9 mouse cellular contexts compared by ENCODE assay signal in genomic region chr7:29441793-29442192, GRCm38 (mm10).
DNase-seq lines count a peak whose midpoint lies in the region; ATAC-seq lines count a peak whose summit lies in the region.
"Had no signal": no experiment of that assay in that cellular context is flagged by ENCODE, and none has a peak within 500 bp of the region (broad histone marks: within the 10 kb centered on the region; RNA-seq: fewer than 3 reads in every experiment).

No protein-coding gene starts in this region.

- DNase-seq in gastrocnemius, postnatal 14 days = peak; percentile 56
- no peak for DNase-seq in gastrocnemius, postnatal 10 days
- DNase-seq in Muller cell, postnatal 12 days (ENCODE audit: inconsistent ontology term) = peak; percentile 64
- peak; percentile 43 to 48 for DNase-seq in heart, adult 9 months (ENCODE audit: low spot score in 2 of 2)
- no peak for DNase-seq in embryo, embryonic 10.5 days (ENCODE audit: low spot score)
- DNase-seq in cerebellum, postnatal 14 days = no peak
- DNase-seq: embryo, embryonic 11 days had no signal

- ATAC-seq in megakaryocyte, adult 5-6 weeks (ENCODE audit: poor library complexity, severe bottlenecking) = peak; percentile 35
- no peak for ATAC-seq in intestine, embryonic 16.5 days

- no peaks in the 10 kb centered on the region for H3K27me3 ChIP-seq in intestine, embryonic 16.5 days (replicated peaks; ENCODE audit: control insufficient read depth, insufficient read depth, low read length)

- no peak overlapping the region for H3K4me3 ChIP-seq in intestine, embryonic 16.5 days (ENCODE audit: low read length)

- no peak overlapping the region; the same call in 1 of the 2 replicates for H3K27ac ChIP-seq in intestine, embryonic 16.5 days (ENCODE audit: low read length)

- 65% methylated on average over 9 of the region's 9 CpGs for WGBS in intestine, embryonic 16.5 days

- no peak overlapping the region for H3K4me2 ChIP-seq in intestine, embryonic 16.5 days (ENCODE audit: low read depth, low read length)

- H3K4me1 ChIP-seq in intestine, embryonic 16.5 days (ENCODE audit: control insufficient read depth, insufficient read depth, low read length) = peaks cover 46% of the 10 kb centered on the region

- H3K9ac ChIP-seq in intestine, embryonic 16.5 days (ENCODE audit: low read depth, low read length) = no peak overlapping the region

- intact Hi-C loops in gastrocnemius, postnatal 14 days (cut with DNase I; ENCODE audit: low total_unique reads) = no loop called here

- no peaks in the 10 kb centered on the region for H3K9me3 ChIP-seq in intestine, embryonic 16.5 days (ENCODE audit: control insufficient read depth, low read length)

- no peaks in the 10 kb centered on the region for H3K36me3 ChIP-seq in intestine, embryonic 16.5 days (ENCODE audit: control insufficient read depth, insufficient read depth, low read length)

Comparison
In these comparisons a context has a peak if more than half of its experiments do, and no peak if none do; other contexts are left out.
1. DNase-seq: peak in gastrocnemius, postnatal 14 days (single experiment), Muller cell, postnatal 12 days (single experiment) and heart, adult 9 months (2 of 2); none in gastrocnemius, postnatal 10 days (single experiment), embryo, embryonic 10.5 days (single experiment) and cerebellum, postnatal 14 days (0 of 2).